Comparison of ENCODE assay signal across 14 mouse cellular contexts in the genomic region with DNA sequence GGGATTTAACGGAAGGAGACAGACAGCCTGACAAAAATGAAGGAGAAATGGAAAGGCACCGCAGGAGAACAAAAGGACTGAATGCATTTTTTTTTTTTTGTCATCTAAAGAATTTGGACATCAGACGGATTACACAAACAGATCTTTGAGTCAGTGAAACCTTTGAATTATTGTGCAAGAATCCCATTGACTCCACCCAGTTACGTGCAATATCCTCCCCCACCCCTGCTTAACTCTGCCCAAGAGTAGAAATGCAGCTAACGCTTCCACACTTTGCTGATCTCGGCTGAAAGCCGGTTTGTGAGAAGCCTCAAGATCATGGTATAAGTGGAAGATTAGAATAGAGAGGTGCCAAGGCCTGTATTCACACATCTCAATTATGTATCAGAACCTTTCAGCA. TPM values are rescaled to one million over a fixed set of nuclear protein-coding genes. Genes with fewer than 3 reads are reported as not detected.
A peak's percentile ranks its signal among the peaks of the same experiment; 100 is the strongest.
DNase-seq lines count a peak whose midpoint lies in the region; ATAC-seq and TF ChIP-seq lines count a peak whose summit lies in the region.
"Had no signal": no experiment of that assay in that cellular context is flagged by ENCODE, and none has a peak within 500 bp of the region (broad histone marks: within the 10 kb centered on the region; RNA-seq: fewer than 3 reads in every experiment).

No protein-coding gene starts in this region.

- no peak for TF ChIP-seq CTCF in C2C12 (IDR thresholded peaks at IDR 0.05; ENCODE audit: control insufficient read depth, insufficient read depth, insufficient read length)
- TF ChIP-seq CTCF in liver, adult 2 months (IDR thresholded peaks at IDR 0.05; ENCODE audit: low read depth, low read length), result no peak

- 13% methylated on average over 7 of the region's 7 CpGs for WGBS in liver, adult 2 months
- WGBS in hindbrain, embryonic 10.5 days, result 79% methylated on average over 7 of the region's 7 CpGs

- H3ac ChIP-seq in C2C12 (ENCODE audit: control insufficient read depth, insufficient read length, low read depth), result no peak overlapping the region

- no peak for TF ChIP-seq POLR2A in liver, adult 2 months (IDR thresholded peaks at IDR 0.05; ENCODE audit: extremely low read depth, insufficient read depth, low read length)

- peak overlapping the region; percentile 94 for H3K27ac ChIP-seq in liver, adult 2 months (replicated peaks; ENCODE audit: insufficient read depth, low read depth, low read length)
- H3K27ac ChIP-seq in hindbrain, embryonic 10.5 days, result no peak overlapping the region
- H3K27ac ChIP-seq: forebrain, embryonic 12.5 days; hindbrain, embryonic 12.5 days; macrophage had no signal

- no peaks in the 10 kb centered on the region for H3K36me3 ChIP-seq in C2C12 (ENCODE audit: control insufficient read depth, insufficient read depth)
- H3K36me3 ChIP-seq in liver, adult 2 months (ENCODE audit: control insufficient read depth, insufficient read depth, low read length), result no peaks in the 10 kb centered on the region
- no peaks in the 10 kb centered on the region for H3K36me3 ChIP-seq in hindbrain, embryonic 10.5 days
- H3K36me3 ChIP-seq: forebrain, embryonic 12.5 days; heart, embryonic 12.5 days; hindbrain, embryonic 12.5 days had no signal

- peak overlapping the region; percentile 64 for H3K9ac ChIP-seq in liver, adult 2 months (ENCODE audit: low read depth, low read length)
- H3K9ac ChIP-seq: forebrain, embryonic 12.5 days; heart, embryonic 12.5 days; hindbrain, embryonic 12.5 days had no signal

- no peaks in the 10 kb centered on the region for H3K9me3 ChIP-seq in hindbrain, embryonic 10.5 days
- H3K9me3 ChIP-seq: forebrain, embryonic 12.5 days; heart, embryonic 12.5 days; hindbrain, embryonic 12.5 days had no signal

- peak; percentile 27 for DNase-seq in NIH3T3 (ENCODE audit: low read depth)
- peak; percentile 98 for DNase-seq in liver, adult 2 months (ENCODE audit: extremely low read depth, low read depth, low spot score)
- no peak for DNase-seq in hindbrain, embryonic 10.5 days (ENCODE audit: low spot score)
- no peak for DNase-seq in gastrocnemius, adult 8-10 months (ENCODE audit: low spot score in 2 of 2)
- no peak for DNase-seq in embryo, embryonic 10 days (ENCODE audit: low spot score)
- DNase-seq: cerebellum, adult 9-11 months; spleen, adult 18-20 months had no signal

- H3K79me2 ChIP-seq in C2C12 (ENCODE audit: control insufficient read depth, insufficient read depth), result no peaks in the 10 kb centered on the region
- no peaks in the 10 kb centered on the region for H3K79me2 ChIP-seq in liver, adult 2 months (ENCODE audit: control insufficient read depth, insufficient read depth, low read length)

- H3K79me3 ChIP-seq in C2C12 (ENCODE audit: low read depth), result no peaks in the 10 kb centered on the region

- H3K27me3 ChIP-seq in C2C12 (ENCODE audit: control insufficient read depth, insufficient read depth, insufficient read length), result no peaks in the 10 kb centered on the region
- H3K27me3 ChIP-seq in liver, adult 2 months (ENCODE audit: control insufficient read depth, insufficient read depth, low read length), result no peaks in the 10 kb centered on the region
- H3K27me3 ChIP-seq in hindbrain, embryonic 10.5 days (ENCODE audit: insufficient read depth, poor library complexity, severe bottlenecking), result no peaks in the 10 kb centered on the region
- H3K27me3 ChIP-seq: forebrain, embryonic 12.5 days; heart, embryonic 12.5 days; hindbrain, embryonic 12.5 days had no signal

- H3K4me1 ChIP-seq in liver, adult 2 months (ENCODE audit: control insufficient read depth, insufficient read depth, low read length), result peaks cover 20% of the 10 kb centered on the region
- no peaks in the 10 kb centered on the region for H3K4me1 ChIP-seq in hindbrain, embryonic 10.5 days (replicated peaks)
- H3K4me1 ChIP-seq: forebrain, embryonic 12.5 days; hindbrain, embryonic 12.5 days had no signal

- no peak overlapping the region for H3K4me3 ChIP-seq in C2C12 (ENCODE audit: insufficient read depth, poor library complexity, severe bottlenecking)
- peak overlapping the region; percentile 33; the same call in 1 of the 2 replicates for H3K4me3 ChIP-seq in liver, adult 2 months (ENCODE audit: insufficient read depth, low read depth, low read length)
- H3K4me3 ChIP-seq in hindbrain, embryonic 10.5 days, result no peak overlapping the region
- H3K4me3 ChIP-seq: forebrain, embryonic 12.5 days; heart, embryonic 12.5 days; hindbrain, embryonic 12.5 days; layer of hippocampus, adult 2 months had no signal

- peak; percentile 91 for ATAC-seq in megakaryocyte, adult 5-6 weeks (ENCODE audit: poor library complexity, severe bottlenecking)

TF ChIP-seq in C2C12, 6 proteins besides CTCF, POLR2A, EP300 and RAD21:
- TF ChIP-seq MAX (IDR thresholded peaks at IDR 0.05) (no peak), CEBPB (IDR thresholded peaks at IDR 0.05; ENCODE audit: low read depth) (peak; percentile 50)

RNA-seq across cellular contexts. Expression of a gene that starts 17.1 kb away (rescaled TPM):
- 300 TPM for polyA plus RNA-seq in C2C12 (2012; fragmentation: generic; extraction: Trizol)
- 413 and 458 TPM in 2 replicates for total RNA-seq in liver, adult 2 months (2014; rRNA removed)
- polyA plus RNA-seq in liver, adult 2 months (2012; rRNA removed), result 221 and 315 TPM in 2 replicates
- 161 and 201 TPM in 2 replicates for total RNA-seq in megakaryocyte, adult 5-6 weeks (2015)
- 213 and 226 TPM in 2 replicates for total RNA-seq in megakaryocyte, adult 5-6 weeks (2017)
- 490 and 579 TPM in 2 replicates for polyA plus RNA-seq in hindbrain, embryonic 10.5 days (2016; fragmentation: Nextera tagmentation; extraction: Ambion mirVana)
- total RNA-seq in gastrocnemius, adult 8-10 months (2022), result 100 to 1,000 TPM; 119 to 142 (median 129) TPM

Comparison
In these comparisons a context has a peak if more than half of its experiments do, and no peak if none do; other contexts are left out.
1. DNase-seq: peak in NIH3T3 (single experiment) and liver, adult 2 months (single experiment); none in hindbrain, embryonic 10.5 days (single experiment), gastrocnemius, adult 8-10 months (0 of 2) and embryo, embryonic 10 days (single experiment).